Mouse (Mus musculus): Measurements from ENCODE around the gene BC029722. TPM values are rescaled to one million over a fixed set of nuclear protein-coding genes. Genes with fewer than 3 reads are reported as not detected.
"Not testable (repeated sequence)": the region's sequence is repeated elsewhere in the genome, so short reads cannot be mapped to it uniquely, and the experiment has no call there.

Gene BC029722
- polyA plus RNA-seq, 1 experiment from 2014 or later, result 6.4 TPM

DNA sequence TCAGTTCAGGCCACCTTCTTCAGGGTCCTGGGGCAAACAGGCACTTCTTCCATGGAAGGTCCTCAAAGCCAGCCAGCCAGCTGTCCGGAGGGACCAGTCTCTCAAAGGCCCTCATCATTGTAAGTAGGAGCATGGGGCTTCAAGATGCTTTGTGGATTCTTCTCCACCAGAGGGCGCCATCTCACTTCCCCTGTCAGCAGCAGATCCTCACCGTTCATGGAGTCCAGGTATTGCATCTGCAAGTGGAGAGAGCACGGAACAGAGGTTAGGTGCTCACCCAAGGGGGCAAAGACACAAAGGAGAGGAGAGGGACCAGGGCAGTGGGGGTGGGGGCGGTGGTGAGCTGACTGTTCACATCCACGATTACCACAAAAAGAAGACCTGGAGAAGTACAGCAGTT lies 29.1 kb upstream of the BC029722 start:
- no peak overlapping the region for H3K9ac ChIP-seq (ENCODE audit: low read length)
- H3K4me2 ChIP-seq (ENCODE audit: low read depth, severe bottlenecking), result no peak overlapping the region
- H3K27ac ChIP-seq (replicated peaks; ENCODE audit: low read depth, low read length), result no peak overlapping the region
- DNase-seq (ENCODE audit: low spot score) (peak; percentile 88), ATAC-seq (ENCODE audit: insufficient number of reproducible peaks, low FRiP score, low TSS enrichment, low read depth) (no peak)
- H3K4me1 ChIP-seq (ENCODE audit: control insufficient read depth, insufficient read depth, low read length), result no peaks in the 10 kb centered on the region
- peaks cover 4% of the 10 kb centered on the region; the same call in 1 of the 2 replicates for H3K36me3 ChIP-seq (ENCODE audit: control insufficient read depth, insufficient read depth, low read length)
- H3K4me3 ChIP-seq (ENCODE audit: low read depth, low read length), result no peak overlapping the region
- no peaks in the 10 kb centered on the region for H3K9me3 ChIP-seq (ENCODE audit: control insufficient read depth, low read length)
- 40% methylated on average over 6 of the region's 6 CpGs for WGBS
- no peaks in the 10 kb centered on the region for H3K27me3 ChIP-seq (ENCODE audit: control insufficient read depth, insufficient read depth, low read length)

DNA sequence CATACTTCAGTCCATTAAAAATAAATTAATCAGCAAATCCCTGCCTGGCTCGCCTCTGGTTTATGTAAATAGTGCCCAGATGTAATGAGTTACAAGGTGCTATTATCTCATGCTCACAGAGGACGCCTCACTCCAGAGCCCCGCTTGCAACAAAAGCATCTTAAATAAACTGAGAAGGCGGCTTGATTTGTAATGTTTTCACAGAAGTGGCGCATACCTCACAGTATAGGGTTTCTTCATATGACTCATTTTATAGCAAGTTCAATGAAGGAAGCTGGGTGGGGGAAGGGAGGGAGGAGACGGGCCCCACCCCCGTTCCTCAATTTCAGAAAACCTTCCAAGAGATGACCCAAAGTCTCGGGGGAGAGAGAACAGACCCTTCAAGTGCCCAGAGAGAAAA lies 27.7 kb upstream of the BC029722 start:
- Histone ChIP-seq H3K4me1 (ENCODE audit: control insufficient read depth, insufficient read depth, low read length) (no peaks in the 10 kb centered on the region), H3K36me3 (ENCODE audit: control insufficient read depth, insufficient read depth, low read length) (peaks cover 4% of the 10 kb centered on the region; the same call in 1 of the 2 replicates), H3K9me3 (ENCODE audit: control insufficient read depth, low read length) (no peaks in the 10 kb centered on the region), H3K9ac (ENCODE audit: low read length) (no peak overlapping the region), H3K4me2 (ENCODE audit: low read depth, severe bottlenecking) (no peak overlapping the region), H3K27me3 (ENCODE audit: control insufficient read depth, insufficient read depth, low read length) (no peaks in the 10 kb centered on the region), H3K27ac (replicated peaks; ENCODE audit: low read depth, low read length) (no peak overlapping the region), H3K4me3 (ENCODE audit: low read depth, low read length) (no peak overlapping the region)
- DNase-seq (ENCODE audit: low spot score) (no peak), ATAC-seq (ENCODE audit: insufficient number of reproducible peaks, low FRiP score, low TSS enrichment, low read depth) (no peak)
- WGBS, result 84% methylated on average over 8 of the region's 8 CpGs

DNA sequence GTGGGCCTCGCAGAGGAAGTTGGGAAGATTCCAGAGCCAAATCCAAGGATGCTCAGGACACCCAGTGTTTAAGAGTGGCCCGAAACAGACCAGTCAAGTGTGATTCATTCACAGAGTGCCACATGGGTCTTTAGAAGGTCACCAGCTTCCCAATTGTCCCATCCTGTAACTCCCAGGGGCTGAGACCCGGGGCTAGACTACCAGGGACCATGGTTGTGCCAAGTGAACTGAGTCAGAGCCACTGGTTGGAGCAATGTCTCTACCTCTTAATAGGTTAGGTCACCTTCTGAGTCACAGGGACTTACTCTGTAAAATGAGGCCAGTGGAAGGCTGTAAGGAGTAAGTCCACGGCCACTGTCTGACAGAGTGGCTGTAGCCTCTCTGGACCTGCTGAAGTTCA lies 19.7 kb upstream of the BC029722 start:
- H3K4me3 ChIP-seq (ENCODE audit: low read depth, low read length), result no peak overlapping the region
- H3K27me3 ChIP-seq (ENCODE audit: control insufficient read depth, insufficient read depth, low read length), result no peaks in the 10 kb centered on the region
- ATAC-seq (ENCODE audit: insufficient number of reproducible peaks, low FRiP score, low TSS enrichment, low read depth), result no peak
- 85% methylated on average over 4 of the region's 4 CpGs for WGBS
- H3K4me1 ChIP-seq (ENCODE audit: control insufficient read depth, insufficient read depth, low read length), result no peaks in the 10 kb centered on the region
- H3K9ac ChIP-seq (ENCODE audit: low read length), result no peak overlapping the region
- H3K4me2 ChIP-seq (ENCODE audit: low read depth, severe bottlenecking), result no peak overlapping the region
- no peaks in the 10 kb centered on the region for H3K9me3 ChIP-seq (ENCODE audit: control insufficient read depth, low read length)
- H3K27ac ChIP-seq (replicated peaks; ENCODE audit: low read depth, low read length), result no peak overlapping the region
- H3K36me3 ChIP-seq (ENCODE audit: control insufficient read depth, insufficient read depth, low read length), result no peaks in the 10 kb centered on the region
- no peak for DNase-seq (ENCODE audit: low spot score)

- Histone ChIP-seq H3K4me3 (ENCODE audit: low read depth, low read length) (no peak overlapping the region), H3K27ac (replicated peaks; ENCODE audit: low read depth, low read length) (no peak overlapping the region), H3K4me1 (ENCODE audit: control insufficient read depth, insufficient read depth, low read length) (no peaks in the 10 kb centered on the region), H3K9me3 (ENCODE audit: control insufficient read depth, low read length) (no peaks in the 10 kb centered on the region), H3K27me3 (ENCODE audit: control insufficient read depth, insufficient read depth, low read length) (no peaks in the 10 kb centered on the region), H3K4me2 (ENCODE audit: low read depth, severe bottlenecking) (no peak overlapping the region), H3K9ac (ENCODE audit: low read length) (no peak overlapping the region), H3K36me3 (ENCODE audit: control insufficient read depth, insufficient read depth, low read length) (no peaks in the 10 kb centered on the region)
- DNase-seq (ENCODE audit: low spot score) (no peak), ATAC-seq (ENCODE audit: insufficient number of reproducible peaks, low FRiP score, low TSS enrichment, low read depth) (no peak)
- 77% methylated on average over 3 of the region's 3 CpGs for WGBS
These were observed 18.7 kb upstream of the BC029722 start for GRCm38 (mm10) chr2:155837961-155838360.

GRCm38 (mm10) chr2:155834732-155835131 lies 15.5 kb upstream of the BC029722 start, which contains the start of gene Fam83c:
TSS of gene Fam83c (minus strand) at chr2:155834854.
- H3K36me3 ChIP-seq (ENCODE audit: control insufficient read depth, insufficient read depth, low read length), result no peaks in the 10 kb centered on the region
- H3K9me3 ChIP-seq (ENCODE audit: control insufficient read depth, low read length), result no peaks in the 10 kb centered on the region
- no peaks in the 10 kb centered on the region for H3K27me3 ChIP-seq (ENCODE audit: control insufficient read depth, insufficient read depth, low read length)
- WGBS, result 65% methylated on average over 9 of the region's 9 CpGs
- no peak within 1 kb of the TSS for H3K27ac ChIP-seq (replicated peaks; ENCODE audit: low read depth, low read length)
- ATAC-seq (ENCODE audit: insufficient number of reproducible peaks, low FRiP score, low TSS enrichment, low read depth) (no peak), DNase-seq (ENCODE audit: low spot score) (no peak)
- no peaks in the 10 kb centered on the region for H3K4me1 ChIP-seq (ENCODE audit: control insufficient read depth, insufficient read depth, low read length)
- no peak within 1 kb of the TSS for H3K4me3 ChIP-seq (ENCODE audit: low read depth, low read length)
- H3K4me2 ChIP-seq (ENCODE audit: low read depth, severe bottlenecking), result no peak within 1 kb of the TSS
- no peak within 1 kb of the TSS for H3K9ac ChIP-seq (ENCODE audit: low read length)

GRCm38 (mm10) chr2:155832087-155832486 lies 12.9 kb upstream of the BC029722 start:
- not testable (repeated sequence) for H3K9ac ChIP-seq (ENCODE audit: low read length); ATAC-seq (ENCODE audit: insufficient number of reproducible peaks, low FRiP score, low TSS enrichment, low read depth); H3K4me1 ChIP-seq (ENCODE audit: control insufficient read depth, insufficient read depth, low read length); H3K36me3 ChIP-seq (ENCODE audit: control insufficient read depth, insufficient read depth, low read length); H3K4me3 ChIP-seq (ENCODE audit: low read depth, low read length); H3K27ac ChIP-seq (replicated peaks; ENCODE audit: low read depth, low read length); H3K9me3 ChIP-seq (ENCODE audit: control insufficient read depth, low read length); H3K4me2 ChIP-seq (ENCODE audit: low read depth, severe bottlenecking); DNase-seq (ENCODE audit: low spot score); H3K27me3 ChIP-seq (ENCODE audit: control insufficient read depth, insufficient read depth, low read length)
- WGBS, result 66% methylated on average over 1 of the region's 1 CpGs

GRCm38 (mm10) chr2:155831302-155831701 lies 12.1 kb upstream of the BC029722 start:
- Histone ChIP-seq H3K36me3 (ENCODE audit: control insufficient read depth, insufficient read depth, low read length) (no peaks in the 10 kb centered on the region), H3K9me3 (ENCODE audit: control insufficient read depth, low read length) (no peaks in the 10 kb centered on the region), H3K4me3 (ENCODE audit: low read depth, low read length) (no peak overlapping the region), H3K4me2 (ENCODE audit: low read depth, severe bottlenecking) (no peak overlapping the region), H3K9ac (ENCODE audit: low read length) (no peak overlapping the region), H3K27me3 (ENCODE audit: control insufficient read depth, insufficient read depth, low read length) (no peaks in the 10 kb centered on the region), H3K4me1 (ENCODE audit: control insufficient read depth, insufficient read depth, low read length) (0 out of 2 replicates have a peak, but pooled peaks cover 3% of the 10 kb centered on the region), H3K27ac (replicated peaks; ENCODE audit: low read depth, low read length) (no peak overlapping the region)
- DNase-seq (ENCODE audit: low spot score), result no peak
- no peak for ATAC-seq (ENCODE audit: insufficient number of reproducible peaks, low FRiP score, low TSS enrichment, low read depth)
- WGBS, result 63% methylated on average over 9 of the region's 9 CpGs

GRCm38 (mm10) chr2:155830841-155831240 lies 11.6 kb upstream of the BC029722 start:
- Histone ChIP-seq H3K4me3 (ENCODE audit: low read depth, low read length) (no peak overlapping the region), H3K4me1 (ENCODE audit: control insufficient read depth, insufficient read depth, low read length) (0 out of 2 replicates have a peak, but pooled peaks cover 3% of the 10 kb centered on the region), H3K27me3 (ENCODE audit: control insufficient read depth, insufficient read depth, low read length) (no peaks in the 10 kb centered on the region), H3K27ac (replicated peaks; ENCODE audit: low read depth, low read length) (no peak overlapping the region), H3K4me2 (ENCODE audit: low read depth, severe bottlenecking) (no peak overlapping the region), H3K9me3 (ENCODE audit: control insufficient read depth, low read length) (no peaks in the 10 kb centered on the region), H3K9ac (ENCODE audit: low read length) (no peak overlapping the region), H3K36me3 (ENCODE audit: control insufficient read depth, insufficient read depth, low read length) (no peaks in the 10 kb centered on the region)
- DNase-seq (ENCODE audit: low spot score) (no peak), ATAC-seq (ENCODE audit: insufficient number of reproducible peaks, low FRiP score, low TSS enrichment, low read depth) (no peak)
- WGBS, result 87% methylated on average over 8 of the region's 8 CpGs

Data from limb, embryonic 11.5 days (tissue).